Comparison of ENCODE assay signal across 16 mouse cellular contexts in genomic region chr16:62208191-62208590, GRCm38 (mm10).
A peak's percentile ranks its signal among the peaks of the same experiment; 100 is the strongest.
DNase-seq lines count a peak whose midpoint lies in the region; ATAC-seq and TF ChIP-seq lines count a peak whose summit lies in the region.
"Had no signal": no experiment of that assay in that cellular context is flagged by ENCODE, and none has a peak within 500 bp of the region (broad histone marks: within the 10 kb centered on the region; RNA-seq: fewer than 3 reads in every experiment).

No protein-coding gene starts in this region.

- no peak for TF ChIP-seq CTCF in heart, postnatal 0 days (IDR thresholded peaks at IDR 0.05; ENCODE audit: low read depth)
- no peak for TF ChIP-seq CTCF in lung, postnatal 0 days (IDR thresholded peaks at IDR 0.05)

- H3K4me1 ChIP-seq in heart, postnatal 0 days (ENCODE audit: control insufficient read depth, insufficient read depth) = no peaks in the 10 kb centered on the region
- H3K4me1 ChIP-seq in lung, postnatal 0 days (ENCODE audit: insufficient read depth, low read depth, low read length) = no peaks in the 10 kb centered on the region
- H3K4me1 ChIP-seq: hindbrain, embryonic 13.5 days; kidney, embryonic 15.5 days; neural tube, embryonic 15.5 days; stomach, embryonic 15.5 days had no signal

- WGBS in heart, postnatal 0 days = 31% methylated on average over 1 of the region's 1 CpGs
- WGBS in lung, postnatal 0 days = 38% methylated on average over 1 of the region's 1 CpGs

- H3K9me3 ChIP-seq in heart, postnatal 0 days (replicated peaks; ENCODE audit: control insufficient read depth, low read length) = no peaks in the 10 kb centered on the region
- H3K9me3 ChIP-seq in lung, postnatal 0 days (ENCODE audit: low read length) = no peaks in the 10 kb centered on the region; the same call in 1 of the 2 replicates
- H3K9me3 ChIP-seq: hindbrain, embryonic 13.5 days; kidney, embryonic 15.5 days; neural tube, embryonic 15.5 days; stomach, embryonic 15.5 days had no signal

- no peak overlapping the region for H3K4me2 ChIP-seq in heart, postnatal 0 days (ENCODE audit: low read depth, low read length)
- H3K4me2 ChIP-seq in lung, postnatal 0 days (replicated peaks; ENCODE audit: low read depth, low read length) = no peak overlapping the region
- H3K4me2 ChIP-seq: hindbrain, embryonic 13.5 days; kidney, embryonic 15.5 days; liver, embryonic 11.5 days; neural tube, embryonic 15.5 days; stomach, embryonic 15.5 days had no signal

- TF ChIP-seq EP300 in heart, postnatal 0 days (IDR thresholded peaks at IDR 0.05; ENCODE audit: low read depth) = no peak
- no peak for TF ChIP-seq EP300 in lung, postnatal 0 days (IDR thresholded peaks at IDR 0.05)

- no peak for ATAC-seq in heart, postnatal 0 days (ENCODE audit: insufficient read depth, low read depth)
- no peak for ATAC-seq in lung, postnatal 0 days

- no peaks in the 10 kb centered on the region for H3K36me3 ChIP-seq in heart, postnatal 0 days (replicated peaks; ENCODE audit: control insufficient read depth, insufficient read depth, low read length)
- no peaks in the 10 kb centered on the region for H3K36me3 ChIP-seq in lung, postnatal 0 days (ENCODE audit: insufficient read depth, low read length)
- H3K36me3 ChIP-seq: hindbrain, embryonic 13.5 days; kidney, embryonic 15.5 days; neural tube, embryonic 15.5 days; stomach, embryonic 15.5 days had no signal

- no peaks in the 10 kb centered on the region for H3K27me3 ChIP-seq in heart, postnatal 0 days (ENCODE audit: control insufficient read depth, insufficient read depth, low read length)
- no peaks in the 10 kb centered on the region for H3K27me3 ChIP-seq in lung, postnatal 0 days (replicated peaks; ENCODE audit: insufficient read depth, low read length)
- H3K27me3 ChIP-seq: hindbrain, embryonic 13.5 days; kidney, embryonic 15.5 days; neural tube, embryonic 15.5 days; stomach, embryonic 15.5 days had no signal

- H3K27ac ChIP-seq in heart, postnatal 0 days (ENCODE audit: low read depth) = no peak overlapping the region
- no peak overlapping the region for H3K27ac ChIP-seq in lung, postnatal 0 days (ENCODE audit: low read length)
- H3K27ac ChIP-seq: hindbrain, embryonic 13.5 days; kidney, embryonic 15.5 days; neural tube, embryonic 15.5 days; stomach, embryonic 15.5 days had no signal

- intact Hi-C loops in heart, postnatal 36 days (cut with DNase I) = no loop called here

- peak; percentile 11 for DNase-seq in heart, postnatal 0 days (ENCODE audit: low spot score)
- DNase-seq in heart, postnatal 36 days = no peak
- DNase-seq in lung, postnatal 0 days (ENCODE audit: low spot score) = peak; percentile 5
- no peak for DNase-seq in lung, postnatal 25 days (ENCODE audit: low spot score)
- peak; percentile 68 for DNase-seq in embryo, embryonic 10.5 days (ENCODE audit: low spot score)
- DNase-seq in mesoderm, embryonic 11.5 days (ENCODE audit: low read depth, low spot score) = peak; percentile 49
- DNase-seq in layer of hippocampus, adult 8-10 months (ENCODE audit: low spot score in 2 of 2) = no peak
- no peak for DNase-seq in left cerebral cortex, adult 18-20 months (ENCODE audit: low spot score in 2 of 2)
- DNase-seq: cerebellum, adult 11 months; lung, postnatal 36 days; thymus, postnatal 36 days had no signal

- H3K4me3 ChIP-seq in heart, postnatal 0 days (ENCODE audit: low read depth, low read length) = no peak overlapping the region
- no peak overlapping the region for H3K4me3 ChIP-seq in lung, postnatal 0 days (ENCODE audit: low read depth, low read length)
- H3K4me3 ChIP-seq: hindbrain, embryonic 13.5 days; kidney, embryonic 15.5 days; neural tube, embryonic 15.5 days; stomach, embryonic 15.5 days had no signal

- no peak overlapping the region for H3K9ac ChIP-seq in heart, postnatal 0 days (replicated peaks; ENCODE audit: low read depth, low read length)
- no peak overlapping the region for H3K9ac ChIP-seq in lung, postnatal 0 days (replicated peaks; ENCODE audit: low read depth)
- H3K9ac ChIP-seq: hindbrain, embryonic 13.5 days; kidney, embryonic 15.5 days; neural tube, embryonic 15.5 days; stomach, embryonic 15.5 days had no signal

Comparison
In these comparisons a context has a peak if more than half of its experiments do, and no peak if none do; other contexts are left out.
1. DNase-seq: peak in heart, postnatal 0 days (single experiment), lung, postnatal 0 days (single experiment), embryo, embryonic 10.5 days (single experiment) and mesoderm, embryonic 11.5 days (single experiment); none in heart, postnatal 36 days (0 of 2), lung, postnatal 25 days (single experiment), layer of hippocampus, adult 8-10 months (0 of 2) and left cerebral cortex, adult 18-20 months (0 of 2).